Mouse (Mus musculus): ENCODE measurements around the gene Alox12b. TPM values are rescaled to one million over a fixed set of nuclear protein-coding genes. Genes with fewer than 3 reads are reported as not detected.

The Alox12b gene
- not detected for total RNA-seq (2021)

DNA sequence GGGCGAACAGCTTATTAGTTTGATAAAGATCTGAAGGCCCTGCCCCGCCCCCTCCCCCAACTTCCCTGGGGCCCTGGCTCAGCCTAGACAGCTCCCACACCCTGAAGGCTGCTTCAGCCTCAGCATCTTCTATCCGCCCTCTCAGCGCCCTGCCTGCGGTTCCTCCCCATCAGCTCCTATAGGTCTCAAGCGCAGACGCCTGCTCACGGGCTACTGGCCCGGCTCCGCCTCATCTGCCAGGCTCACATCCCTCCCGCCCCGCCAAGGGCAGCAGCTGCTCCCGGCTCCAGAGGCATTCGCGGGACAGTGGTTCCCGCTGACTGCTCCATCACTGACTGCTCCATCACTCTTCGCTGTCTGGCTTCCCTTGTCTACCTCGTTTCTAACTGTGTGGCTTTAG, at the start of gene Alox12b:
Gene Alox12b, plus strand, starts transcription at position 190 of the 400 bp plus-strand sequence.
- no peak for DNase-seq

DNA sequence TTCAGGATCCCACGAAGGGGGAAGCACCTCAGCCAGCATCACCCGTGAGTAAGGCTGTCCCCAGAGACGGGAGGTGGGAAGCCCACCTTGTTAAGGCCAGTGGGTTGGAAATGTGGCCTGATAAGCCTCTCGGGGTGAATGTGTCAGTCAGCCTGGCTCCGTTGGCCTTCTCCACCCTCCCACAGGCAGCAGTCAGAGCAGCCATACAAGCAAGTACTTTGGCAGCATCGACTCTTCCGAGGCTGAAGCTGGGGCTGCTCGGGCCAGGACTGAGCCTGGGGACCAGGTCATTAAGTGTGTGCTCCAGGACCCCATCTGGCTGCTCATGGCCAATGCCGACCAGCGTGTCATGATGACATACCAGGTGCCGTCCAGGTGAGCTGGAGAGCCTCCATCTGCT, 49.1 kb upstream of the Alox12b start:
- no peak for DNase-seq

DNA sequence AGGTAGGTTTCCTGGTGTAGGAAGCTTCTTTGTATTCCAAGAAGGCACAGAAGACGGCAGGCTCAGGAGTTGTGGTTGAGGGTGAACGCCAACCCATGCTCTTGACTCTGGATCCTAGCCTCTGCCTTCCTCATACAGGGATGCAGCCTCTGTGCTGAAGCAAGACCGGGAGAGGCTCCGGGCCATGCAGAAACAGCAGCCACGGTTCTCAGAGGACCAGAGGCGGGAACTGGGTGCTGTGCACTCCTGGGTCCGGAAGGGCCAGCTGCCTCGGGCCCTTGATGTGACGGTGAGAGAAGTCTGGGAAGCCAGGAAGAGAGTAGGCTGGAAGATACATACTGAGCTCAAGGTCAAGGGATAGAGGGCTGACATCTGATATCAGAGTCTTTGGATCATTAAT, 48.6 kb upstream of the Alox12b start:
- DNase-seq, result no peak

DNA sequence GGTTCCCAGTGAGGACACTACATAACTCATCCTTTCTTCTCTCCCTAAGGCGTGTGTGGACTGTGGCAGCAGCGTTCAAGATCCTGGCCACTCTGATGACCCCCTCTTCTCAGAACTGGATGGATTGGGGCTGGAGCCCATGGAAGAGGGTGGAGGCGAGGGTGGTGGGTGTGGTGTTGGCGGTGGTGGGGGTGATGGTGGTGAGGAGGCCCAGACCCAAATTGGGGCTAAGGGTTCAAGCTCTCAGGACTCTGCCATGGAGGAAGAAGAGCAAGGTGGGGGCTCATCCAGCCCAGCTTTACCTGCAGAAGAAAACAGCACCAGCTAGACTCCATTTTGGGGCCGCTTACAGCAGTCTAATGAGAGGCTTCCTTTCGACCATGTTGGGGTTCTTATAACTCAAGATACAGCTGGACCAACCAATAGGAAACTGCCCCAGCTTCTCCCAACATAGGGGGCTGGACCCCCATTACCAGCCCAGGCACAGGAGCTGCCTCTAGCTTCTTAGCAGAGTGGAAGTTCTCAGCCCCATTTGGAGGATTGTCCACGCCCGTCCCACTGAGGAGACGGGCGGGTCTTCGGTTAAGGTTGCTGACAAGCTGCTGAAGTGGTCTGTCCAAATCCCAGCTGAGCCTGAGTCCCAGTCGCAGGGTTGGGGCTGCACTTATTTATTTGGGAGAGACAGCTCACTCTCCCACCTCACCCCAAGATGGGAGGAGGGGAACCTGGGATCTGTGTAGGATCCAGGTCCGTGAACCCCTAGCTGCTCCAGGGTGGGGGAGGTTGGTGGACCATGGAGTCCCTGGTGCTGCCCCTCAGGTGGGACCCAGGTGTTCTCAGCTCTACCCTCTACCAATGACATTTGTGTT, 47.5 kb upstream of the Alox12b start:
- peak; percentile 32 for DNase-seq

DNA sequence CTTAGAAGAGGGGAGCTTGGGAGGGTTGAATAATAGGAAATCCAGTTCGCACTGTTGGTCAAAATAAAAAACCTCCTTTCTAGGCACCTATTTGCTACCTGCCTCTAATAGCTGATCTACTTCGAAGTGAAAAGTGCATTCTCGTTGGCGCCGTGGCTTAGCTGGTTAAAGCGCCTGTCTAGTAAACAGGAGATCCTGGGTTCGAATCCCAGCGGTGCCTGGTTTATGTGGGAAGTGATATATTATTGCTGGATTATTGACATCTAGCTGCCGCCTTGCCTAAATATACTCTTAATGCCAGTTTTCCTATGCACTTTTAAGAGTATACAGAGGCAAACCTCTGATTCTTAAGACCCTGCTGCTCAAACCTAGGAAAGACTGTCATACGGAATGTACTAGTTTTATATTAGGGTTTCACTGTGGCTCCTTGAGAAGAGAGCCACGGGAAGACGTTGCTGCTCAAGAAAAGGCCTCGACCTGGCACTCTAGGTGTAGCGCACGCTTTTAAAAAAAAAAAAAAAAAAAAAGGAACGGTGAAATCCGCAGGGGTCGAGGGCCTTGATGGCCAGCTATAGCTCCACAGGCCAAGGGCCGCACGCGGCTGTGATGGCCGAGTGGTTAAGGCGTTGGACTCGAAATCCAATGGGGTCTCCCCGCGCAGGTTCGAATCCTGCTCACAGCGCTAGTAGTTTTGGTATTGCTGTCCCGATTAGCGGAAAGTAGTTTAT, 46.3 kb upstream of the Alox12b start:
- DNase-seq, result peak; percentile 98

DNA sequence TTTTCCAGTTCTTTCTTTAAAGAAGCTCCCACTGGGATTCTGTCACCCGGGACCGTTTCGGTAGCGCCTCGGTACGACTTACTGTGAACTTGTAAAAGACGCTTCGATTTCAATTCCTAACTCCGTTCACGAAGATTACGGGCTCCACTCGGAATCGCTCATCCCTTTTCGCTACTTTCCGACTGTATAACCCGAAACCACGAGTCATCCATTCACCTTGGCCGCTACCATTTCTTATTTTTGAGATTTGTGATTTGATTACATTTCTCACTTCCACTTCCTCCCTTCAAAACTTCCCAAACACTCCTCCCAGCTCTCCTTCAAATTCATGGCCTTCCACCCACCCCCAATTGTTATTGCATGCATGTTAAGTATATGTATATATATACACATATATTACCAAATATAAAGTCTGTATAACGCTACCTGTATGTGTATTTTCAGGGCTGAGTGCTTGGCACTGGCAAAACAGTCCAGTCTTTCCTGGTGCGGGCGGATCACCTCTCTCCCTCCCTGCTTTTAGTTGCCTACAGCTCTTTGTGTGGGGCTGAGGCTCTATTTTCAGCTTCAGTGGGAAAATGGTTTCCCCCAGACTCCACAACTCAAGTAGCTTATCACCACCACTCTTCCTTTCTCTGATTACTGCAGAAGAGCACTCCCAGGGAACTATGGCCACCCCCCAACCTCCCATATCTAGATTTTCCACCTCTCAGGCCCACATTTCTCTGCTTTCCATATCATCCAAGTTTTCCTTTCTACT, 45.6 kb upstream of the Alox12b start:
- DNase-seq, result no peak

DNA sequence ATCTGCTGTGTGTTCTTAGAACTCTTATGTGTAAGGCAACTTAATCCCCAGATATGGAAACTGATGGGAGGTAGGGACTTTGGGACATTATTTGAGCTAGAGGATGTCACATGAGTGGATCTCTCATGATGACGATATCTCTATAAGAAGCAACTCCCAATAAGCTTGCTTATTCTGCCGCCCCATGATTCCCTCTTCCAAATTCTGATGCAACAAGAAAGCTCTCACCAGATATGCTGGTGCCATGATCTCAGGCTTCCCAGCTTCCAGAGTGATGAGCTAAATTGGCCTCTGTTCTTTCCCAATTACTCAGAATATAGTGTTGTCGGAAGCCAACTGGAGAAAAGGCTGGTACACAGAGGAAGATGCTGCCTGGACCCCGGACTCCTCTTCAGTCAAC, 44.9 kb upstream of the Alox12b start:
- DNase-seq, result peak; percentile 18

DNA sequence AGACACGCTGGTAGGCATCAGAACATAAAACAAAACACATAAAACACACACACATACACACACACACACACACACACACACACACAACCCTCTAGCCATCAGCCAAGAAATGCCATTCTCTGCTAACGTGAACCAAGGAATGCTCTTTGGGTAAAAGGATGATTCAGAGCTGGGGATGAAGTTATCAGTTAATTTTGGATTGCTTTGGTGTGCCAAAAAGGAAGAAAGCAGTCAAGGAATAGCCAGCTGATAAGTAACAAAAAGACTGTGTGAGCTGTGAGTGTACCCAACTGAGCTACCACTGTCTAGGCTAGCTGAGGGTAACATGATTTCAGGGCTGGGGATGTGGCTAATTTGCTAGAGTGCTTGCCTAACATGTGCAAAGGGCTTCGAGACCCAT, 42.8 kb upstream of the Alox12b start:
- no peak for DNase-seq

DNA sequence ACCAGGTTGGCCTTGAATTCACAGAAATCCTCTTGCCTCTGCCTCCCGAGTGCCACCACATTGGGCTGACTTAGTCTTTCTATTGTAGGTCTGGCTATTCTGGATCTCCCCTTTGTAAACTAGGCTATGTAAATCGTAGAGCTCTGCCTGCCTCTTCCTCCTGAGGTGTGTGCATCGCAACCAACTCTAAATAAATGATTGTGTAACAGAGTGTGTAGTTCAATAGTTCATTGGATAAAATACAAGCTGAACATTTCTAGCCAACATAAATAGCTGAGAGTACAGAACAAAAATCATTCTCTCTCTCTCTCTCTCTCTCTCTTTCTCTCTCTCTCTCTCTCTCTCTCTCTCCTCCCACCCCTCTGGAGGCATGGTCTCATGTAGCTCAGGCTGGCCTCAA, 42.2 kb upstream of the Alox12b start:
- DNase-seq, result no peak

DNA sequence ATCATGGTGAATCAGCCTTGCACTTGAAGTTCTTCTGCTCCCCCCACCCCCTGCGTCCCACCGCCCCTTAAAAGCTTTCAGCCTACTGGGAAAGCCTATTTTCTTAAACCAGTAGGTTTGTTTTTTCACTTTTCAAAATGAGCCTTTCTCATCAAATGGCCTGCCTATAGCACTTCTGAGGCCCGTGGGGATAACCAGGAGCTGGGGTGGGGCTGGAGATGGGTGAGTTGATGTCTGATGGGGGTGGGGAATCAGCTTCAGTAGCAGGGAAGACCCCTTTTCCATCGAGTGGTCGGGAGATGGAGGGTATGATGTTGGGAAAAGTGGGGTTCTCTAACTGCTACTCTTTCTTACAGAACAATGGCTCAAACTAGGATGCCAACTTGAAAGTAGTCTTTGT, 39.9 kb upstream of the Alox12b start:
- no peak for DNase-seq

DNA sequence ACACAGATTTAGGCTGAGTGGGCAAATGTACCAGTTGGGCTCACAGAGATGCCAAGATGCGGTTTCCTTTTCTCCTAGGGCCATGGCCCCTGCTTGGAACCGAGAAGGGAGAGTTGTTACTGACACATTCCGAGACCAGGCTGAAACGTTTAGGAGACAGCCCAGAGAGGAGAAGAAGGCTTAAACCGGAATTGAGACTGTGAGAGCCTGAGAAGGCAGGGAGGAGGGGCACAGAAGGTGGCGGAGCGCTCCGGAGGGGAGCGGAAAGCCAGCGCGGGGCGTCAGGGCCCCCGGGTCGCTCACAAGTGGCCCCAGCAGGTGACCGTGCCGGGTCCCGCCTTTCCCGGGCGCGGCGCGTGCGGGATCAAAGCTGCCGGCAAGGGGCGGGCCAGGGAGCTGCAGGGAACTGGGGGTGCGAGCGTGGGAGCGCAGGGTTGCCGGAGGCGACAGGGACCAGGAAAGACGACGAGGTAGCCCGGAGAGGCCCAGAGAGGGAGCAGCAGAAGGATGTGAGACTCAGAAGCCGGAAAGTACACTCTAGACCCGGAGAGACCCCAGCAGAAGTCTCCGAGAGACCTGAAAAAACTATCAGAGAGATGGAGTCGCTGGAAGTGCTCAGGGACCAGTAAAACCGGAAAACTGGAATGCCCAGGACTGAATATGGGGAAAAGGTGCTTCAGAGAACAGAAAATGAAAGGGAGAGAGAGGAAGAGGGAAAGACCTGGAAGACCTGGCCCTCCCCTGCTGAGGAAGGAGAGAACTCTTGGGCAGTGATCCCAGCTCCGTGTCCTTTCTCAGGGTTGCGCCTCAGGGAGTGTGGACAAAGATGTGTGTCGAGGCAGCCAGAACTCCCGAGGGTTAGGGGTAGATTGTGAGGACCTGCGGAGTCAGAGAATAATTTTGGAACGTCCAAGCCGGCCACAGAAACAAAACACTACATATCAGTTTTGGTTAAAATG, 38.8 kb upstream of the Alox12b start:
- peak; percentile 70 for DNase-seq

DNA sequence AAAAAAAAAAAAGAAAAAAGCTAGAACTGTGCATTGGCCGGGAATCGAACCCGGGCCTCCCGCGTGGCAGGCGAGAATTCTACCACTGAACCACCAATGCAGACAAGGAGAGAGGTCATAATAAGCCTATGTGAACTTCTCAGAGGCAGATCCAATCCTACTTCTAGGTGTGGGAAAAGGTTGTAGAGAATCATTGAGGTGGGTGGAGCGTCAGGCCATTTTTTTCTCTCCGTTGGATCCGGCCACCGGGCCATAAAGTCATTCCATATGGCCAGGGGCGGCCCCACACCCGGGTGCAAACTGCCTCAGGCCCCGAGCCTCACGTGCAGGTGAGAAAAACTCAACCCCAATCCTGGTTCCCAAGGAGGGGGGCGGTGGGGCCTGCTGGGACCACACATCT, 38.0 kb upstream of the Alox12b start:
- peak; percentile 93 for DNase-seq

DNA sequence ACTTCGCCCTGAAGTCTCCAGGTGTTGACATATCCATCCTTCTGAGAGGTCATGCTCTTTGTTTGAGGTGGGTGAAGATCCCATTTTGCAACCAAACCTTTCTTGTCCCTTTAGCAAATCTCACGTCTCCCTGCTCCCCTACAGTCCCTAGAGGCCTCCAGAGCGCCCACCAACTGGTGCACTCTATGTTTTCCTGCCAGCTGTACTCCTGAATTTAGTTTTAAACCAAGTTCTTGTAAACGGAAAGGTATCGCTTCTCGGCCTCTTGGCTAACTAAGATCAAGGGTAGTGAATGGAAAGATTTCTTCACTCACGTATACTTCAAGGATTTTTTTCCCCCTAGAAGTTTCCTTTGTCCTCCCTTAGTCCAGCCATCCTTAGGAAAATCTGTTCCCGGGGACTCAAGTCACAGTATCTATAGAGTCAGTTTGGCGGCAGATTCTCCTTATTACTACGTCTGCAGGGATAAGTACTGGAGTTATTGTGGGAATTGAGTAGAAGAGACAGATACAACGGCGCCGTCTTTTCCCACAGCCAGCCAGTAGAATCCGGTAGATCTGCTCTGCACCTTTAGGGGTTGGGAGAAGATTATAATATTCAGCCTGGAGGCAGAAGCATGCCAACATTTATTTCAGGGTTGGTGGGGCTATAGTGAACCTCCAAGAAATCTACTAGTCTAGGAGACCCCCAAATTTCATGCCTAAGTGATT, 37.2 kb upstream of the Alox12b start:
- DNase-seq, result no peak

DNA sequence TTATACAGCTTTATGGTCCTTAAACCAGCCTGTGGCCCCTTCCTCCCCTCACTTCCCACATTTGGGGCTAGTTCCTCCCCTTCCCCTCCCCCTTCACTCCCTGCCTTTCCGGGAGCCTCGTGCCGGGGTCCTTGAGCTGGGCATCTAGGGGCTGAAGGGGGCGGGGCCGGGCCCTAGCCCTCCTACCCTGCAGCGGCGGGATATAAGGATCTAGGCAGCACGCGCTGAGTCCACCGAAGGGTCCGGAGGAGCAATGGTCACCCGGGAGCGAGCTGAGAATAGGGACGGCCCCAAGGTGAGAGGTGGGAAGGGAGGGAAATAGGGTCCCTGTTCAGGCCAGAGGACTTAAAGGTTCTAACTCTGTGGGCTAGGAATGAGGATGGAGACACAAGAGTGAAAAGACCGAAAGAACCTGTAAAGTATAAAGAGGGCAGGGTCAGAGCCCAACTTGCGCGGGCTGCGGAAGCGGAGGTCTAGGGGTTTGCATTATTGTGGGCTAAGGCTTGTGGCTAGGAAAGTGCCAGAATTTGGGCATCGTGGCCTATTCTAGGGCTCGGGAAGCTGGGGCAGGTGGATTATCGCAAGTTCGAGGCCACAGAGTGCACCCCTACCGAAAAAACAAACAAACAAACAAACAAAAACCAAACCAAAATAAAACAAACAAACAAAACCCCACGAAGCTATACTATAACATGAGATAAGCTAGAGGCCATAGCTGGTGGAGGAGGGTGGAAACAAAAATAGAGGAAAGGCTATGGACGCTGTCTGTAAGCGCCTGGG, 36.4 kb upstream of the Alox12b start, which contains the start of gene Hes7:
Gene Hes7, plus strand, starts transcription at position 184 of the 780 bp plus-strand sequence.
- peak; percentile 30 for DNase-seq

DNA sequence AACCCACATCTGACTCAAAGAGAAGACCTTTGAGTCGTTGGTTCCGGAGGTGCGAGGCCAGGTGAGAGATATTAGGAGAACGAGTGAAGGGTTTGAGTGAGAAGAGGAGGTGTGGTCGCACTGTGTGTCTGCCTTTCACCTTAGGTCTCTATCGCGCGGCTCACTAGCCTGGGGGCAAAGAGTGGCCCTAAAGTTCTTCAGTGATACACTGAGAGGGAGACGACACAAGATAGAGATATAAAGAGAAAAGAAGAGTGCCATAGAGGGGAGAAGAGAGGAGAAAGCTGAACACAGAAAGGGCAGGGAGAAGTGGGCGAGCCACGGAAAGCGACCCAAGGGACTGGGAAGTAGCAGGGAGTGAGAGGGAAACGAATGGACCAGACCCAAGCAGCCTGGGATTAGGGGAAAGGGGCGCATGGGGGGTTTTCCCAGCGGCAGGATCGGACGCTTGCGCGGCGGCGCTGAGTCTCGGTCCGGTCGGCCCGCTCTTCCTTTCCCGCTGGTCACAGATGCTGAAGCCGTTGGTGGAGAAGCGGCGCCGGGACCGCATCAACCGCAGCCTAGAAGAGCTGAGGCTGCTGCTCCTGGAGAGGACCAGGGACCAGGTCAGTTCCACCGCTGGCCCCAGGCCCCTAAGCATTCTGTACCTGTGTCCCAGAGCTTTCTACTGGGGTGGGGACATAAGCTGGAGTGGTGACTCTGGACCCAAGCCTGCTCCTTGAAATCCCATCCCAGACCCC, 35.6 kb upstream of the Alox12b start:
- peak; percentile 43 for DNase-seq

DNA sequence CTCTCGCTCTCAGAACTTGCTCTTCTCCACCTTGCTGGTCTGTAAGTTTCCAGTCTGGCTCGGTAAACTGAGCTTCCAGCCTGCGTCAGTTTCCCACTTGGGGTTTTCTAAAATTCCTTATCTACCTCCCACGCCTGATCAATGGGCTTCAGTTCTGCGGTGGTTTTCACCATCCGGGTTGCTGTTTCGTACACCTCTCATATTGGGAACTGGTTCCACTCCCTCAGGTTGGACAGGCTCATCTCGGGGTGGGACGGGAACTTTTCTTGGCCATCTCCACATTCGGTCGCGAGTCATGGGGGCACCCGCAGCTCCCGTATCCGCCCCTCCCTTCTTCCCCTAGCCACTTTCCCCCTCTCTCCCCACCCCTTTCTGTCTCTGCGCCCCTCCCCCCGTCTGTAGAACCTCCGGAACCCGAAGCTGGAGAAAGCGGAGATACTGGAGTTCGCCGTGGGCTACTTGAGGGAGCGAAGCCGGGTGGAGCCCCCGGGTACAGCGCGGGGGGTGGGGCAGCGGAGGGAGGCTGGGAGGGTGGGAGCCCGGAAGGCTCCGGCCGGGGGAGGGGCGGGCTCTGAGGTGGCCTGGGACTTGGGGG, 35.0 kb upstream of the Alox12b start:
- DNase-seq, result no peak

DNA sequence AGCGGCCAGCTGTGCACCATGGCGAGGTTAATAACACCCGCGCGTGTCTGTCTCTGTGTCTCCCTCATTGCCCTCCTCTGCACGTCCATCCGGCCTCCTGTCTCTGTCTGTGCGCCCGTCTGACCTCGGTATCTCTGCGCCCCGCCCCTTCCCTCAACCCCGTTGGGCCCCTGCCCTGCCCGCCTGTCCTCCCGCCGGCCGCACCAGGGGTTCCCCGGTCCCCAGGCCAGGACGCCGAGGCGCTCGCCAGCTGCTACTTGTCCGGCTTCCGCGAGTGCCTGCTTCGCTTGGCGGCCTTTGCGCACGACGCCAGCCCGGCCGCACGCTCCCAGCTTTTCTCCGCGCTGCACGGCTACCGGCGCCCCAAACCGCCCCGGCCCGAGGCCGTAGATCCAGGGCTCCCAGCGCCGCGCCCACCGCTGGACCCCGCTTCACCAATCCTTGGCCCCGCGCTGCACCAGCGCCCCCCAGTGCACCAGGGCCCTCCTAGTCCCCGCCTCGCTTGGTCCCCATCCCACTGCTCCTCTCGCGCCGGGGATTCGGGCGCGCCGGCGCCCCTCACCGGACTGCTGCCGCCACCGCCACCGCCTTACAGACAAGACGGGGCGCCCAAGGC, 34.3 kb upstream of the Alox12b start, which contains the start of gene 9130213A22Rik:
Gene 9130213A22Rik, minus strand, starts transcription at position 254 of the 616 bp plus-strand sequence.
- peak; percentile 95 for DNase-seq

DNA sequence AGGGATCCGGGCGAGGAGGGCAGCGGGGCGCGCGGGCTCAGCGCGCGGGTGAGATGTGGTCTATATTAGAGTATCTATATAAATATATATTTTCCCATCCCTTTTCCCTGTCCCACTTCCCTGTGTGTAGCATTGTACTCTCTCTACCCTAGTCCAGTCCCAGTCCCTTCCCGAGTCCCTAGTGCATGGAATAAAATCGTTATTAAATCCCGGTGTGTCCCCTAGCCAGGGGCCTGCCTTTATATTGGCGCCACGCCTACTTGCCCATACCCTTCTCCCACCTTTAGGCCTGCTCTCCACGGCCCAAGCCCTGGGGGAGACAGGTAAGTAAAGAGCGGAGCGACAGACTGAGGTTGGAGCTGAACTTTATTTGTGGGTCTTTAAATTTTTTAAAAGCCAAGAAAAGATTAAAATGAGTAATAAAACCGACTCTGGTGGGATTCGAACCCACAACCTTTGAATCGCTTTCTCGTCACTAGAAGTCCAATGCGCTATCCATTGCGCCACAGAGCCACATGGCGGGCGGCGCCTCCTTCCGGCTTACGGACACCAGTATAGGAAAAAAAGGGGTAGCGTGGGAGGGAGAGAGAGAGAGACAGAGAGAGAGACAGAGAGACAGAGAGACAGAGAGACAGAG, 33.6 kb upstream of the Alox12b start:
- peak; percentile 94 for DNase-seq
